ENCODE assay signal across 9 mouse cellular contexts in genomic region chr7:25417597-25417996, GRCm38 (mm10). TPM values are rescaled to one million over a fixed set of nuclear protein-coding genes. Genes with fewer than 3 reads are reported as not detected.
DNase-seq lines count a peak whose midpoint lies in the region; ATAC-seq and TF ChIP-seq lines count a peak whose summit lies in the region.
"Had no signal": no experiment of that assay in that cellular context is flagged by ENCODE, and none has a peak within 500 bp of the region (broad histone marks: within the 10 kb centered on the region; RNA-seq: fewer than 3 reads in every experiment).

No protein-coding gene starts in this region.

- no peak overlapping the region for H3K4me2 ChIP-seq in kidney, embryonic 15.5 days
- no peak overlapping the region for H3K4me2 ChIP-seq in lung, postnatal 0 days (replicated peaks; ENCODE audit: low read depth, low read length)

- no peak overlapping the region for H3K4me3 ChIP-seq in kidney, embryonic 15.5 days (replicated peaks)
- no peak overlapping the region for H3K4me3 ChIP-seq in lung, postnatal 0 days (ENCODE audit: low read depth, low read length)

- 79% methylated on average over 1 of the region's 1 CpGs for WGBS in kidney, embryonic 15.5 days
- WGBS in lung, postnatal 0 days = 67% methylated on average over 1 of the region's 1 CpGs

- TF ChIP-seq EP300 in lung, postnatal 0 days (IDR thresholded peaks at IDR 0.05) = no peak

- no peak for ATAC-seq in kidney, embryonic 15.5 days (replicated peaks; ENCODE audit: low FRiP score)
- no peak for ATAC-seq in lung, postnatal 0 days

- peak; percentile 59 for DNase-seq in kidney, adult 18-20 months
- DNase-seq in B cell, adult 2 months = peak; percentile 74 to 77
- peak; percentile 58 for DNase-seq in R1 (ENCODE audit: low read depth, low spot score)
- DNase-seq in lung, postnatal 0 days (ENCODE audit: low spot score) = no peak
- no peak for DNase-seq in urinary bladder, adult 18-20 months (ENCODE audit: low spot score in 2 of 2)
- no peak for DNase-seq in Muller cell, postnatal 12 days (ENCODE audit: inconsistent ontology term)
- no peak for DNase-seq in left cerebral cortex, adult 11 months (ENCODE audit: low spot score)

- no peak overlapping the region for H3K27ac ChIP-seq in kidney, embryonic 15.5 days
- no peak overlapping the region for H3K27ac ChIP-seq in lung, postnatal 0 days (ENCODE audit: low read length)

- no peaks in the 10 kb centered on the region for H3K36me3 ChIP-seq in kidney, embryonic 15.5 days
- H3K36me3 ChIP-seq in lung, postnatal 0 days (ENCODE audit: insufficient read depth, low read length) = no peaks in the 10 kb centered on the region

- H3K27me3 ChIP-seq in kidney, embryonic 15.5 days = peaks cover 2% of the 10 kb centered on the region; the same call in 1 of the 2 replicates
- H3K27me3 ChIP-seq in lung, postnatal 0 days (replicated peaks; ENCODE audit: insufficient read depth, low read length) = no peaks in the 10 kb centered on the region

- no peak overlapping the region for H3K9ac ChIP-seq in kidney, embryonic 15.5 days
- H3K9ac ChIP-seq in lung, postnatal 0 days (replicated peaks; ENCODE audit: low read depth) = no peak overlapping the region

- H3K9me3 ChIP-seq in kidney, embryonic 15.5 days (replicated peaks) = no peaks in the 10 kb centered on the region
- no peaks in the 10 kb centered on the region for H3K9me3 ChIP-seq in lung, postnatal 0 days (ENCODE audit: low read length)

- TF ChIP-seq CTCF in lung, postnatal 0 days (IDR thresholded peaks at IDR 0.05) = peak; percentile 68

- 0 out of 2 replicates have a peak, but pooled peaks cover 3% of the 10 kb centered on the region for H3K4me1 ChIP-seq in kidney, embryonic 15.5 days
- no peaks in the 10 kb centered on the region for H3K4me1 ChIP-seq in lung, postnatal 0 days (ENCODE audit: insufficient read depth, low read depth, low read length)

RNA-seq across cellular contexts. Expression of gene Cxcl17, which starts 4.9 kb away (rescaled TPM):
- 0.45 and 0.84 TPM in 2 replicates for polyA plus RNA-seq in kidney, embryonic 15.5 days (2015; fragmentation: Nextera tagmentation; extraction: Ambion mirVana)
- 31.9 and 38.1 TPM in 2 replicates for polyA plus RNA-seq in lung, postnatal 0 days (2015; fragmentation: Nextera tagmentation; extraction: Ambion mirVana)
- polyA plus RNA-seq: lung, embryonic 16.5 days had no signal

RNA-seq across cellular contexts. Expression of gene Lipe, which starts 19.1 kb away (rescaled TPM):
- 9.6 and 12.2 TPM in 2 replicates for polyA plus RNA-seq in kidney, embryonic 15.5 days (2015; fragmentation: Nextera tagmentation; extraction: Ambion mirVana)
- 19.8 and 21.4 TPM in 2 replicates for polyA plus RNA-seq in lung, postnatal 0 days (2015; fragmentation: Nextera tagmentation; extraction: Ambion mirVana)

RNA-seq across cellular contexts. Expression of gene Cnfn, which starts 48.1 kb away (rescaled TPM):
- 2.7 and 4.8 TPM in 2 replicates for polyA plus RNA-seq in kidney, embryonic 15.5 days (2015; fragmentation: Nextera tagmentation; extraction: Ambion mirVana)
- not detected in 2 replicates for polyA plus RNA-seq in lung, postnatal 0 days (2015; fragmentation: Nextera tagmentation; extraction: Ambion mirVana)

RNA-seq across cellular contexts. Expression of gene Ceacam1, which starts 59.8 kb away (rescaled TPM):
- 3.9 and 11.4 TPM in 2 replicates for polyA plus RNA-seq in kidney, embryonic 15.5 days (2015; fragmentation: Nextera tagmentation; extraction: Ambion mirVana)
- 21.7 and 23.5 TPM in 2 replicates for polyA plus RNA-seq in lung, postnatal 0 days (2015; fragmentation: Nextera tagmentation; extraction: Ambion mirVana)

Comparison
In these comparisons a context has a peak if more than half of its experiments do, and no peak if none do; other contexts are left out.
1. DNase-seq: peak in kidney, adult 18-20 months (single experiment), B cell, adult 2 months (2 of 2) and R1 (single experiment); none in lung, postnatal 0 days (single experiment), urinary bladder, adult 18-20 months (0 of 2), Muller cell, postnatal 12 days (single experiment) and left cerebral cortex, adult 11 months (single experiment).
2. RNA of gene Cxcl17, which starts 4.9 kb away (polyA plus RNA-seq): 31.9 to 38.1 TPM in lung, postnatal 0 days; 0.45 to 0.84 TPM in kidney, embryonic 15.5 days; every median in the first group is over 10 times any median in the second.